Mouse (Mus musculus): ENCODE results near the gene Clybl. TPM values are rescaled to one million over a fixed set of nuclear protein-coding genes. Genes with fewer than 3 reads are reported as not detected.
A peak's percentile ranks its signal among the peaks of the same experiment; 100 is the strongest.

Gene Clybl
- polyA plus RNA-seq, 1 experiment from 2014 or later = 28.6 TPM

DNA sequence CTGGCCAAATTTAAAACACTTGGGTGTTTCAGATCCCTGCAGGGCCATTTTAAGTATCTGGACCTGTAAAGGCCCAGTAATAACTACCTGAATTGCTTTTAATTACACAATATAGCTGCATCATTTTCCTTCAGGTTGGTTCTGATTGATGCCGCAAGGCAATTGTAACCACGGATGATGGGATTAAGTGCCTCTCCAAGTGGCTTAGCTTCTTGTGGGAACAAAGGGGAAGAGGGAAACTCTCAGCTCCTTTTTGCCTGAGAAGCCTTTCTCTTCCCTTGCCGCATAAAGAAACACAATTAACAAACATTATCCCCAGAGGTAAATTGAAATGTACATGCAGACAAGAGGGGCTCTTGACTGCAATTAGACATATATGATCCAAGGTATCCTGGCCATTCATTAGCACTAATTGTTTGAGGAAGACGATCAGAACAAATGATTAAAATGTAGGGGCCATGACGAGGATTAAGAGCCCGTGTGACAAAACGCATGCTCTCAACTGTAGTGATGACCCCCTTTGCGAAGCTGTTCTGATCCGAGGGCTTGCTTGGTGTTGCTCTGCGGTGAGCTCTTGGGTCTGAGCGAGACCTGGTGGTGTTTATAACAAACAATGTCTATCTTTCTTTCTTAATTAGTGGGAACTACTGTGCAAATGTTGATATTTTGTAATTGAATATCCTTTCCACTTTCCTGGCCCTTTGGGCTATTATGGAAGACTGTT, 116.0 kb downstream of the Clybl start:
- Histone ChIP-seq H3K27me3 (ENCODE audit: insufficient read depth, poor library complexity, severe bottlenecking) (peaks cover 7% of the 10 kb centered on the region), H3K9me3 (no peaks in the 10 kb centered on the region), H3K27ac (no peak overlapping the region), H3K4me1 (replicated peaks) (peaks cover 13% of the 10 kb centered on the region; the same call in 1 of the 2 replicates), H3K36me3 (no peaks in the 10 kb centered on the region), H3K4me3 (no peak overlapping the region)
- 46% methylated on average over 11 of the region's 11 CpGs for WGBS
- DNase-seq (ENCODE audit: low spot score) = no peak

DNA sequence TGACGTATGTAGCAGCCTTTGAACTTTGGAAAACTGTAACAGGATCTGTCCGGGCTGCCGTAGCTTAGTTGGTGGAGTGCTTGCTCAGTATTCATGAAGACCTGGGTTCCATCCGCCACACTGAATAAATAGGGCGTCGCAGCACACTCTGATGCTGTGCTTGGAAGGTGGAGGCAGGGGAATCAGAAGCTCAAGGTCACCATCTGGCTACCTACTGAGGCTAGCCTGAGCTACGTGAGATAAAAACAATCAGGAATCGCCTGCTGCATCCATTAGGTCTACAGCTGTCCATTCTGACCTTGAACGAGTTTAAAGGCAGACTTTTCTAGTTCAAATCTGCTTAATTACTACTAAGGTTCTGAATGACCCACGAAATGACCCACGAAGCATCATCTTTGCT, 118.8 kb downstream of the Clybl start:
- no peak for DNase-seq (ENCODE audit: low spot score)
- peaks cover 17% of the 10 kb centered on the region; the same call in 1 of the 2 replicates for H3K4me1 ChIP-seq (replicated peaks)
- no peaks in the 10 kb centered on the region for H3K36me3 ChIP-seq
- no peak overlapping the region for H3K4me3 ChIP-seq
- 85% methylated on average over 11 of the region's 11 CpGs for WGBS
- H3K9me3 ChIP-seq = no peaks in the 10 kb centered on the region
- no peak overlapping the region for H3K27ac ChIP-seq
- H3K27me3 ChIP-seq (ENCODE audit: insufficient read depth, poor library complexity, severe bottlenecking) = peaks cover 7% of the 10 kb centered on the region

DNA sequence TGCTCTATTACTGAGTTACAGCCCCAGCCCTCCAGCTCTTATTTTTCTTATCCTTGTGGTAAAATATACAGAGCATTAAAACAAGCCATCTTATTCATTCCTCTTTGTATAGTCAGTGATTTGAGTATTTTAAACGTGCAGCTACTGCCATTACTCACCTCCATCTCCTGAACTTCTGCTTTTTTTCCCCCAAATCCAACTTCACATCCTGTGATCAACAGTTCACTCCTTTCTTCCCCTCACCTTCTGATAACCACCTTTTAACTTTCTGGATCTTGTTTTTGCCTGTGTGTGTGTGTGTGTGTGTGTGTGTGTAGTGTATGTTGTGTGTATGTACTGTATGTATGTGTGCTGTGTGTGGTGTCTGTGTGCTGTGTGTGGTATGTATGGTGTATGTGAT, 122.3 kb downstream of the Clybl start:
- peaks cover under 1% of the 10 kb centered on the region for H3K27me3 ChIP-seq (ENCODE audit: insufficient read depth, poor library complexity, severe bottlenecking)
- DNase-seq (ENCODE audit: low spot score) = no peak
- 73% methylated on average over 1 of the region's 1 CpGs for WGBS
- H3K4me3 ChIP-seq = no peak overlapping the region
- H3K27ac ChIP-seq = no peak overlapping the region
- H3K36me3 ChIP-seq = no peaks in the 10 kb centered on the region
- no peaks in the 10 kb centered on the region for H3K9me3 ChIP-seq
- peaks cover 7% of the 10 kb centered on the region; the same call in 1 of the 2 replicates for H3K4me1 ChIP-seq (replicated peaks)

DNA sequence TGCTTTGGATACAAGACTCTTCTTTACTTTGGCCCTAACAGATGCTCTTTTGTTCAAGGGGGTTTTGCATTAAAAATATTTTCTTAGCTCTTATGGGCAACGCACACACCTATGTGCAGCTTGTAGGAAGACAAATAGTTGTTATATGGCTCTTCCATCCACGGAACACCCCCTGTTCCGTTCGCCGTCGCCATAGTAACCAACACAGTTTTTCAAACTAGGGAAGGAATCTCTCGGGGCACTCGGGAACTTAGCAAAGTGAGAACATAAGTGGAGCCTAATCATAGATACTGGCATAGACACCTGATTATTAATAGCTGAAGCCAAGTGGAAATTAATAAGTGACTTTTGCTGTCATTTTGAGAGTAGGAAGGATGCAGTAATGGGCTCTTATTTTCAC, 123.6 kb downstream of the Clybl start:
- Histone ChIP-seq H3K4me3 (no peak overlapping the region), H3K9me3 (no peaks in the 10 kb centered on the region), H3K27ac (no peak overlapping the region), H3K4me1 (replicated peaks) (peaks cover 7% of the 10 kb centered on the region; the same call in 1 of the 2 replicates), H3K27me3 (ENCODE audit: insufficient read depth, poor library complexity, severe bottlenecking) (no peaks in the 10 kb centered on the region), H3K36me3 (no peaks in the 10 kb centered on the region)
- DNase-seq (ENCODE audit: low spot score) = no peak
- 70% methylated on average over 8 of the region's 8 CpGs for WGBS

DNA sequence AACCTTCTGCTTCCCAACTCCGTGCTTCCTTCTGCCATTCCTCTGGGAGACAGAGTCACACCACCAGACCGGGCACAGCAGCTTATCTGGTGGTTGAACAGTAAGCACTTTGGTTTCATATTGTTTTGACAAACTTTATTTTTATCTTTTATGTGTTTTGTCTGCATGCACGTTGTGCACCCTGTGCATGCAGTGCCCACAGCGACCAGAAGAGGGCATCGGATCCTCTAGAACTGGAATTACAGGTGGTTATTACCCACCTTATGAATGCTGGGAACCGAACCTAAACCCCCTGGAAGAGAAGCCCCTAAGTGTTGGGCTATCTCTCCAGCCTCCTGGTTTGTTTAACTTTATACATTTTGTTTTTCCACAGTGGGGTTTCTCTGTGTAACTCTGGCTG, 130.9 kb downstream of the Clybl start:
- H3K27ac ChIP-seq = no peak overlapping the region
- H3K4me1 ChIP-seq (replicated peaks) = no peaks in the 10 kb centered on the region
- 93% methylated on average over 6 of the region's 6 CpGs for WGBS
- H3K36me3 ChIP-seq = peaks cover 19% of the 10 kb centered on the region
- peaks cover 7% of the 10 kb centered on the region for H3K9me3 ChIP-seq
- DNase-seq (ENCODE audit: low spot score) = no peak
- no peak overlapping the region for H3K4me3 ChIP-seq
- no peaks in the 10 kb centered on the region for H3K27me3 ChIP-seq (ENCODE audit: insufficient read depth, poor library complexity, severe bottlenecking)

DNA sequence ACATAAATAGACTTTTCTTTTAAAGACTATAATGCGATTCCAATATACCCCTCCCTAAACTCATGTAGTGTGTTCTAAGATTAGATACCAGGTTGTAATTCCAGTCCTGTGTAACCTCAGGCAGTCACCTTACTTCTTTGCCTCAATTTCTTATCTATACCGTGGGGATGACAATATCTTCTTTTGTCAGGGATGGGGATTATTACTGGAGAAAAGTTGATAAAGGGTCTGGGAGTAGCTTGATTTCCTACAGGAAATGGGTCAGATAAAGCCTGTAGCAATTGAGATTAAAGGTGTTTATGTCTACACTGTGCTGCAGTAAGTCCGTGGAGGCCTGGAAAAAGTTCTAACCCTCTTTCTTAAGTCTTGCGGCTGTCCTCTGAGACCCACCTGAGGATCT, 131.8 kb downstream of the Clybl start:
- peaks cover 19% of the 10 kb centered on the region for H3K36me3 ChIP-seq
- no peak overlapping the region for H3K27ac ChIP-seq
- H3K4me3 ChIP-seq = no peak overlapping the region
- H3K4me1 ChIP-seq (replicated peaks) = no peaks in the 10 kb centered on the region
- no peaks in the 10 kb centered on the region for H3K27me3 ChIP-seq (ENCODE audit: insufficient read depth, poor library complexity, severe bottlenecking)
- peaks cover 7% of the 10 kb centered on the region for H3K9me3 ChIP-seq
- DNase-seq (ENCODE audit: low spot score) = no peak
- 94% methylated on average over 4 of the region's 4 CpGs for WGBS

DNA sequence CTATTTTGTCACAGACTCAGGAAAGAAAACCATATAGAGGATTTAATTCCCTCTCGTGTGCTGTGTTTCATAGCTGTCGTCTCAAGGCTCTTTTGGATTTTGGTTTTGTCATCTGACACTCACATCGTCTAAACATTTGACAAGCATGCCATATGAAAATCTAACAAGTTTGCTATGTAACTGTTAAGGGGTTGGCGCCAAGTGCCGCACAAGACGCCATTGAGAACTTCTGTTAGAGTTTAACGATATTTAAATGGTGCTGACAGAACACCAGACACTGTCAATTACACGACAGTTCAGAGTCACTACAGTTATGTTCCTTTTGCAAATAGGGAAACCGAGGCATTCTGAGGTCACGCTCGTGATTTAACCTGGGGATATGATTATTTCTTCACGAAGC, 134.2 kb downstream of the Clybl start:
- H3K9me3 ChIP-seq = peaks cover 7% of the 10 kb centered on the region
- H3K27ac ChIP-seq = no peak overlapping the region
- H3K27me3 ChIP-seq (ENCODE audit: insufficient read depth, poor library complexity, severe bottlenecking) = no peaks in the 10 kb centered on the region
- DNase-seq (ENCODE audit: low spot score) = no peak
- no peaks in the 10 kb centered on the region for H3K4me1 ChIP-seq (replicated peaks)
- H3K36me3 ChIP-seq = peaks cover 19% of the 10 kb centered on the region
- no peak overlapping the region for H3K4me3 ChIP-seq
- 94% methylated on average over 12 of the region's 12 CpGs for WGBS

DNA sequence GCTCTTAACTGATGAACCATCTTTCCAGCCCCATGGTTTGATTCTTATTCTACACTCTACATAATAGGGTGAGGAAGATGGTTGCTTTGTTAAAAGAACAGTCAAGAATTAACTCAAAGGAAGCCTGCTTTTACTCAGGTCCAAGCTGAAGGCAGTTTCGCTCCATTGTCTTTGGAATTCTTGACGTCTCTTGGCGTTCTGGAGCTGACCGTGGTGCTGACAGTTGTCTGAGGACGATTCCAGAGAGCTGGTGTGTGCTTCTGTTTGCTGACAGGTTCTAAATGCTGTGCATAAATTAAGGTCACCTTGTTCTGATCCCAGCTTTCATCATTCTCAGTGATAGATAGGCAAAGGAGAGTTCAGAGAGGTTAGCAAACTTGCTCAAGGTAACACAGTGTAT, 140.6 kb downstream of the Clybl start:
- DNase-seq (ENCODE audit: low spot score) = peak; percentile 43
- Histone ChIP-seq H3K27ac (no peak overlapping the region), H3K27me3 (ENCODE audit: insufficient read depth, poor library complexity, severe bottlenecking) (no peaks in the 10 kb centered on the region), H3K9me3 (no peaks in the 10 kb centered on the region), H3K36me3 (no peaks in the 10 kb centered on the region), H3K4me1 (replicated peaks) (peaks cover 5% of the 10 kb centered on the region), H3K4me3 (no peak overlapping the region)
- WGBS = 32% methylated on average over 5 of the region's 5 CpGs

DNA sequence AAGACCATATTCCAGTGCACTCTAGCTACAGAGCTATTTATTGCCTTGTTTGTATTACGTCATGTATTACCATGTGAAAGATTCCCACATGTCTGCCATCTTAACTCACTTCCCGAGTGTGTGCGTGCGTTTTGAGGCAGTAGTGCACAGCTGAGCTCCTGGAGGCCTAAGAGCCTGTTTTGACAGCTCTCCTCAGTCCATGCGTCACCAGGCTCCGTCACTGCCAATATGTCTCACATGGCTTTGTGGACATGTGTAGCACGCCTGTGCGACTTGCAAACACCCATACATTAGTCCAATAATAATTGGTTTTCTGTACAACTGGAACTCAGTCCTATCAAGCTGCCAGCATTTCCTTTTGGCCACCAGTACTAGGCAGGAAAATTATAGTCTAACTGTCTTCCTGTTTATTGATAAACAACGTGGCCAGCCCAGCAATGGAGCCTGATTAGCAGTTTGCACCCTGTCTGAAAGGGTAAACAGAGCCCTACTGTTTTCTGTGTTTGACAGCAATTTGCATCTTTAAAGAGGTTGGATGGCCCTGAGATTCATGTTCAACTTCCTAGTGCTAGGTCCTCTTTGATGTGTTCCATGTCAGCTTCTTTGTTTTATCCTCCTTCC, 142.4 kb downstream of the Clybl start:
- Histone ChIP-seq H3K27ac (no peak overlapping the region), H3K9me3 (no peaks in the 10 kb centered on the region), H3K36me3 (no peaks in the 10 kb centered on the region), H3K4me3 (no peak overlapping the region), H3K4me1 (replicated peaks) (peaks cover 5% of the 10 kb centered on the region), H3K27me3 (ENCODE audit: insufficient read depth, poor library complexity, severe bottlenecking) (peaks cover 4% of the 10 kb centered on the region; the same call in 1 of the 2 replicates)
- DNase-seq (ENCODE audit: low spot score) = no peak
- WGBS = 84% methylated on average over 9 of the region's 9 CpGs

DNA sequence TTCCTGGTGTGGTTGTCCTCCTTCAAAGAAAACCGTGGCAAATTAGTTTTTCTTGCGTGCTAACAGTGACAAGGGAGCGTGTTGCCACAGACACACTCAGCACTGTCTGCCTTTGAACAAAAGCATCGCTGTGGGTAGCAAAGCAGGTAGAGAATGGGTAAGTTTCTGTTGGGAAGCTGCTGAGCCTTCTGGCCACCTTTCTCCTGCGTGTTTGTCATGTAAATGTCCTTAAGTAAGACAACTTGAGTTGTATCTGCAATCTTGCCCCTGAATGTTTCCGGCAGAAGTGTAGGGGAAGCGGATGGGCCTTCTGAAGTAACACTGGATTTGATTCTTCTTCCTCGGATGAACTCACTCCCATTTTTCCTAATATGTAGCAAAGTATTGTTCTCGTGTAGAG, 148.6 kb downstream of the Clybl start:
- WGBS = 54% methylated on average over 9 of the region's 9 CpGs
- H3K36me3 ChIP-seq = no peaks in the 10 kb centered on the region
- H3K4me1 ChIP-seq (replicated peaks) = peaks cover 36% of the 10 kb centered on the region
- H3K4me3 ChIP-seq = no peak overlapping the region
- no peak overlapping the region for H3K27ac ChIP-seq
- peak; percentile 9 for DNase-seq (ENCODE audit: low spot score)
- peaks cover 4% of the 10 kb centered on the region; the same call in 1 of the 2 replicates for H3K27me3 ChIP-seq (ENCODE audit: insufficient read depth, poor library complexity, severe bottlenecking)
- no peaks in the 10 kb centered on the region for H3K9me3 ChIP-seq

DNA sequence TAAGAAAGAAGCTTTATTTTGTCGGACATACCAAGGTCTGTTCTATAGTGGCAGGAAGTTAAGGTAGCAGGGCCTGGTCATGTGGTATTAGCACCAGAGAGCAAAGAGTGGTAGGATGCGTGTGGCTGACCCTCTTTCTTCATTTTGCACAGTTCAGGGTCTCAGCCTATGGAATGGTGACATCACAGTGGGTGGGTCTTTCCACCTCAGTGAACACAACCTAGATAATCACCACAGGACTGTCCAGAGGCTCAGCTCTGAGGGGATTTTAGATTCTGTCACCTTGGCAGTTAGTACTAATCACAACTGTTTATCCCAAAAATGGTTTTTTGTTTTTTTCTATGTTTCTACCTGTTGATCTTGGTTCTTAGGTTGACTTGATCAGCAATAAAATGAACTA, 149.2 kb downstream of the Clybl start:
- WGBS = 66% methylated on average over 2 of the region's 2 CpGs
- H3K4me3 ChIP-seq = no peak overlapping the region
- H3K27ac ChIP-seq = no peak overlapping the region
- no peak for DNase-seq (ENCODE audit: low spot score)
- peaks cover 36% of the 10 kb centered on the region for H3K4me1 ChIP-seq (replicated peaks)
- no peaks in the 10 kb centered on the region for H3K9me3 ChIP-seq
- H3K36me3 ChIP-seq = no peaks in the 10 kb centered on the region
- H3K27me3 ChIP-seq (ENCODE audit: insufficient read depth, poor library complexity, severe bottlenecking) = peaks cover 4% of the 10 kb centered on the region; the same call in 1 of the 2 replicates

DNA sequence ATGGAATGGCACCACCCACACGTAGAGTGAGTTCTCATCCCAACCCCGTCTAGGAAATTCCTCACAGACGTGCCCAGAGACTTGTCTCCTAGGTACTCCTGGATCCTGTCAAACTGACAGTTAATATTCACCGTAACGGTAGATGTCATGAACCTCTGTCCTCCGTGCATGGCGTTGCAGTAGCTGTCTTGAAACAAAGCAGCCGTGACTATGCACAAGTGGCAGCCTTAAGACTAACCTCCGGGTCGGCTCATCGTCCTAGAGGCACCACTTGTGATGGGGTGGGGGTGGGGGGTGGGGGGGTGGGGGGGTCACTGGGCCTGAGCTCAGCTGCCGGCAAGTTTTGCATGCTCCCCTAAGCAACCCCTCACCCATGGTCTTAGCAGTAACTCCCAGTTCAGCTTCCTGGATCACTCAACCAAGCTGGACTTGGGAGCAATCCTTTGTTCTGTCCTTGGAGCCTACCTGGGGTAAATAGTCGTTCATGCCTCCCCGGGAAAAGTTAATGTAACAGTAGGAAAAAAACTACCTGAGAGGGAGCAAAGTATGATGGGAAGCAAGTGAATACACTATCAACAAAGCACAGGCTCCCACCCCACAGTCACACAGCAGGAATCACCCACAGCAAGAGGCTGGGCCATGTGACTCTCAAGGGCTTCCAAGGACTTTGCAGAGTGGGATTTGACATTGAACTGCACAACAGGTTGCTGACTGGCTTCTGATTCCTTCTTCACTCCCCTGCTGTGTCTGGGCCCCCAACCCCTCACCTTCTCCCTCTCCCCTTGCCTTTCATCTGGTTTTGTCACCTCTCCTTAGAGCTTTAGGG, 150.3 kb downstream of the Clybl start:
- H3K27me3 ChIP-seq (ENCODE audit: insufficient read depth, poor library complexity, severe bottlenecking) = peaks cover 4% of the 10 kb centered on the region; the same call in 1 of the 2 replicates
- peaks cover 36% of the 10 kb centered on the region for H3K4me1 ChIP-seq (replicated peaks)
- H3K27ac ChIP-seq = peak overlapping the region; percentile 68
- DNase-seq (ENCODE audit: low spot score) = peak; percentile 14
- WGBS = 44% methylated on average over 14 of the region's 14 CpGs
- H3K4me3 ChIP-seq = no peak overlapping the region
- H3K9me3 ChIP-seq = no peaks in the 10 kb centered on the region
- no peaks in the 10 kb centered on the region for H3K36me3 ChIP-seq

DNA sequence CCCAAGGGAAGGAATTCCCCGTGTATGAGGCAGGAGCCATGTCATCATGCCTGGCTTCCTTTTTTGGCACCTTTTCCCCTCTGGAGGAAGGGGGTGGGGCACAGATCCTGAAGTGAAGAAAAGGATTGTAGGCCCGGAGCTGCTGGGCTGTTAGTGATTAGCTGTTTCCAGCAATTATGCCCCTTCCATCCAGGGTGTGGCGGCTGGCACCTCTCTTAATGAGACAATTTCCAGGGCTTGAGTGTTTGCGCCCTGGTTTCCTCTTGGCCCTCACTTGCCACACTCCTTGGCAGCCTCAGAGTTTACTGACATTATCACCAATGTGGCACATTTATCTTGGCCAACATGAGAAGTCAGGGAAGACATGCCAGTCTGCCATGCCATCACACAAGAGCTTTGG, 155.5 kb downstream of the Clybl start:
- no peaks in the 10 kb centered on the region for H3K36me3 ChIP-seq
- H3K9me3 ChIP-seq = no peaks in the 10 kb centered on the region

More for the DNA sequence above, 155.5 kb downstream of the Clybl start:
- H3K4me3 ChIP-seq = no peak overlapping the region
- no peak for DNase-seq (ENCODE audit: low spot score)
- peaks cover 10% of the 10 kb centered on the region for H3K4me1 ChIP-seq (replicated peaks)
- H3K27ac ChIP-seq = no peak overlapping the region
- no peaks in the 10 kb centered on the region for H3K27me3 ChIP-seq (ENCODE audit: insufficient read depth, poor library complexity, severe bottlenecking)
- WGBS = 76% methylated on average over 4 of the region's 4 CpGs

Measured in hindbrain, embryonic 10.5 days (tissue).